Mouse (Mus musculus): ENCODE data around the gene Tmem274. TPM values are rescaled to one million over a fixed set of nuclear protein-coding genes. Genes with fewer than 3 reads are reported as not detected.
"Not testable (repeated sequence)": the region's sequence is repeated elsewhere in the genome, so short reads cannot be mapped to it uniquely, and the experiment has no call there.

The Tmem274 gene
- 0.39 and 0.56 TPM in 2 replicates for polyA plus RNA-seq (2016; fragmentation: Nextera tagmentation; extraction: Ambion mirVana)

DNA sequence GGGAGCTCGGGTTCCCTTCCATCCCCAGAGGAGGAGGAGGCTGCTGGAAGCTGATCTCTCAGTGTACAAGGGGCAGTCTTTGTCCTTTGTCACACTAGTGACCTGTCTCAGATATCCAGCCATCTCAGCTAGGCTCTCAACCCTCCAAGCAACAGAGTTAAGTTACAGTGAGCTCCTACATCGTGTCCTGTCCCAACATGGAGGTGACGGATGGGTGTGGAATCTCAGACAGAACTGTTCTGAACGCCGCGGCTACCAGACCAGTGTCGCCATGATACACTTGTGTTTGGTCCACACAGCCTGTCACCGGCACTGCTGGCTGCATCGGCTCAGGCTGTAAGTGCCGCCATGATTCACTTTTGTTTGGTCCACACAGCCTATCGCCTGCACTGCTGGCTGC is at the start of gene Tmem274:
Gene Tmem274, plus strand, starts transcription at position 301 of the 400 bp plus-strand sequence.
- whole genome bisulfite sequencing: 78% methylated on average over 11 of the region's 11 CpGs

DNA sequence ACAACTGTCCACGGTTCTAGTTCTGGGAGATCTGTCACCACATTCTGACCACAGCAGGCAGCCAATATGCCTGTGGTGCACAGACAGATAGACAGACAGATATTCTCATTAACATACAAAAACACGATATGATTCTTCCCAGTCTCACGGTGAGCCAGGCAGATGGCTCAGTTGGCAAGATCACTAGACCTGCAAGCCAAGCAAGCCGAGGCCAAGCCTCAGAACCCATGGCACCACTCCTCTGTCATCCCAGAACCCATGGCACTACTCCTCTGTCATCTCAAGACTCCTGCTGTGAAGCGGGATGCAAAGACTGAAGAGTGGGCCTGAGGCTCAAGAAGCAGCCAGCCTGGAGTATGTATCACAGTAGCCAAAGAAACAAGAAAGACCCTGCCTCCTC is 47.6 kb upstream of the Tmem274 start:
- Histone ChIP-seq H3K4me1 (0 out of 2 replicates have a peak, but pooled peaks cover 2% of the 10 kb centered on the region), H3K27ac (no peak overlapping the region), H3K4me3 (no peak overlapping the region), H3K4me2 (replicated peaks) (no peak overlapping the region), H3K27me3 (no peaks in the 10 kb centered on the region), H3K9me3 (no peaks in the 10 kb centered on the region), H3K36me3 (no peaks in the 10 kb centered on the region), H3K9ac (no peak overlapping the region)
- WGBS: 87% methylated on average over 5 of the region's 5 CpGs
- no peak for ATAC-seq (ENCODE audit: insufficient number of reproducible peaks, insufficient read depth, low FRiP score, low TSS enrichment)

More for the DNA sequence above, at the start of gene Tmem274:
- Histone ChIP-seq H3K27me3 (no peaks in the 10 kb centered on the region), H3K9me3 (no peaks in the 10 kb centered on the region), H3K4me2 (replicated peaks) (no peak within 1 kb of the TSS), H3K36me3 (peaks cover 10% of the 10 kb centered on the region), H3K4me3 (no peak within 1 kb of the TSS), H3K9ac (no peak within 1 kb of the TSS), H3K27ac (no peak within 1 kb of the TSS), H3K4me1 (no peaks in the 10 kb centered on the region; the same call in 1 of the 2 replicates)
- no peak for ATAC-seq (ENCODE audit: insufficient number of reproducible peaks, insufficient read depth, low FRiP score, low TSS enrichment)

DNA sequence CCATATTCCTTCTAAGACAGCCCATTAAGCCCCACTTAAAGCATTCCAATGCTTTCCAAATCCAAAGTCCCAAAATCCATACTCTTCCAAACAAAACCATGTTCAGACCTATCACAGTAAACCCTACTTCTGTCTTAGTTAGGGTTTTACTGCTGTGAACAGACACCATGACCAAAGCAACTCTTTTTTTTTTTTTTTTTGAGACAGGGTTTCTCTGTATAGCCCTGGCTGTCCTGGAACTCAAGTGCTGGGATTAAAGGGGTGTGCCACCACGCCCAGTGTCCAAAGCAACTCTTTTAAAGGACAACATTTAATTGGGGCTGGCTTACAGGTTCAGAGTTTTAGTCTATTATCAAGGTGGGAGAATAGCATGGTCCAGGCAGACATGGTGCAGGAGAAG is 45.3 kb upstream of the Tmem274 start:
- not testable (repeated sequence) for H3K4me2 ChIP-seq (replicated peaks); H3K4me1 ChIP-seq; H3K27ac ChIP-seq; H3K9me3 ChIP-seq; H3K36me3 ChIP-seq; H3K9ac ChIP-seq; H3K4me3 ChIP-seq; H3K27me3 ChIP-seq; ATAC-seq (ENCODE audit: insufficient number of reproducible peaks, insufficient read depth, low FRiP score, low TSS enrichment)
- 79% methylated on average over 1 of the region's 1 CpGs for WGBS

DNA sequence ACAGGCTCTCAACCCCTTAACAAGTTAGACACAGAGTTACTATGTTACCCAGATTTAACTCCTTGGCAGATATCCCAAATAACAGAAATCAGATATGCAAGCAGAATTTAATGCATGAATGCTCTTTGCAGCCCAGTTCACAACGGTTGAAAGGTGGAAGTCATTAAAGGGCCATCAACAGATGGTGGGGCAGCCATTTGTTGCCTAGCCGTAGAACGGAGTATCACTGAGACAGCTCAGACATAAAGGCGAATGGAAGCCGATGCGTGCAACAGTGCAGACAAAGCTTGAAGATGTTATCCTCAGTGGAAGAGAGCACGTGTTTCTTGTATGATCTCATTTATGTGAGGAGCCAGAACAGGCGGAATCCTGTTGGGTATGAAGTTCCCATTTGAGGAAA is 36.6 kb upstream of the Tmem274 start:
- H3K4me1 ChIP-seq: peaks cover 18% of the 10 kb centered on the region
- WGBS: 52% methylated on average over 8 of the region's 8 CpGs
- no peaks in the 10 kb centered on the region for H3K36me3 ChIP-seq
- no peak overlapping the region for H3K4me3 ChIP-seq
- ATAC-seq (ENCODE audit: insufficient number of reproducible peaks, insufficient read depth, low FRiP score, low TSS enrichment): 0 out of 2 replicates have a peak, but pooled peaks have one; percentile 26
- no peak overlapping the region for H3K4me2 ChIP-seq (replicated peaks)
- no peaks in the 10 kb centered on the region for H3K27me3 ChIP-seq
- no peak overlapping the region for H3K9ac ChIP-seq
- H3K27ac ChIP-seq: no peak overlapping the region
- no peaks in the 10 kb centered on the region for H3K9me3 ChIP-seq

DNA sequence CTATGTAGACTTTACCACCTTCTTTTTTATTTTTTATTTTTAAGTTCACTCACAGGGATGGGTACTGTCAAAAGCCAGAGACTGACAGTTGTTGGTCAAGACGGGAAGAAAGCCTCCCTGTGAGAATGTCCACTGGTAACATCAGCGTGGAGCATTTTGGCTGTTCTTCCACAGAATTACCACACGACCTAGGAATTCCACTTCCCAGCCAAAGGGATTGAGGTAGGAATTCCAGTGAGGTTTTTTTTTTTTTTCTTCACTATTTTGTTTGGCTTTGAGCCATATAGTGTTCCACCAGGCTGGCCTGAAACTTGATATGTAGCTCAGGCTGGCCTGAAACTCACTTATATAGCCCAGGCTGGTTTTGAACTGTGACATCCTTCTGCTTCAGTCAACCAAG is 34.7 kb upstream of the Tmem274 start:
- Histone ChIP-seq H3K9me3 (no peaks in the 10 kb centered on the region), H3K36me3 (no peaks in the 10 kb centered on the region), H3K4me1 (peaks cover 25% of the 10 kb centered on the region), H3K4me2 (replicated peaks) (no peak overlapping the region), H3K27ac (no peak overlapping the region), H3K27me3 (no peaks in the 10 kb centered on the region), H3K9ac (no peak overlapping the region), H3K4me3 (no peak overlapping the region)
- 41% methylated on average over 3 of the region's 3 CpGs for WGBS
- no peak for ATAC-seq (ENCODE audit: insufficient number of reproducible peaks, insufficient read depth, low FRiP score, low TSS enrichment)

DNA sequence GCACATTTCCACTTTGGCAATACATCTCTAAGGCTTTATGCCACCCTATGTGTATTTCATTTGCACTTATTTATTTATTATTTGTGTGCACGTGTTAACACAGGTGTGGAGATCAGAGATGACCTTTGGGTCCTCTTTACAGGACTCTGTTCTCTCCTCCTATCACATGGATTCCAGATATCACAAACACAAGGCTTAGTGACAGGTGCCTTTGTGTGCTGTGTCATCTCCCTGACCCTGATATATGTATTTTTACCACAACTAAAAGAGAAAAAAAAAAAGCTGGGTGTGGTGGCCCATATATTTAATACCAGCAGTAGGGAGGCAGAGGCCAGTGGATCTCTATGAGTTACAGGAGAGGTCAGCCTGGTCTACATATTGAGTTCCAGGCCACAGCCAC is 32.7 kb upstream of the Tmem274 start:
- Histone ChIP-seq H3K4me1 (peaks cover 25% of the 10 kb centered on the region), H3K9me3 (no peaks in the 10 kb centered on the region), H3K9ac (no peak overlapping the region), H3K4me2 (replicated peaks) (peak overlapping the region; percentile 48), H3K27ac (peak overlapping the region; percentile 92), H3K36me3 (no peaks in the 10 kb centered on the region), H3K27me3 (no peaks in the 10 kb centered on the region), H3K4me3 (no peak overlapping the region)
- 69% methylated on average over 1 of the region's 1 CpGs for WGBS
- no peak for ATAC-seq (ENCODE audit: insufficient number of reproducible peaks, insufficient read depth, low FRiP score, low TSS enrichment)

DNA sequence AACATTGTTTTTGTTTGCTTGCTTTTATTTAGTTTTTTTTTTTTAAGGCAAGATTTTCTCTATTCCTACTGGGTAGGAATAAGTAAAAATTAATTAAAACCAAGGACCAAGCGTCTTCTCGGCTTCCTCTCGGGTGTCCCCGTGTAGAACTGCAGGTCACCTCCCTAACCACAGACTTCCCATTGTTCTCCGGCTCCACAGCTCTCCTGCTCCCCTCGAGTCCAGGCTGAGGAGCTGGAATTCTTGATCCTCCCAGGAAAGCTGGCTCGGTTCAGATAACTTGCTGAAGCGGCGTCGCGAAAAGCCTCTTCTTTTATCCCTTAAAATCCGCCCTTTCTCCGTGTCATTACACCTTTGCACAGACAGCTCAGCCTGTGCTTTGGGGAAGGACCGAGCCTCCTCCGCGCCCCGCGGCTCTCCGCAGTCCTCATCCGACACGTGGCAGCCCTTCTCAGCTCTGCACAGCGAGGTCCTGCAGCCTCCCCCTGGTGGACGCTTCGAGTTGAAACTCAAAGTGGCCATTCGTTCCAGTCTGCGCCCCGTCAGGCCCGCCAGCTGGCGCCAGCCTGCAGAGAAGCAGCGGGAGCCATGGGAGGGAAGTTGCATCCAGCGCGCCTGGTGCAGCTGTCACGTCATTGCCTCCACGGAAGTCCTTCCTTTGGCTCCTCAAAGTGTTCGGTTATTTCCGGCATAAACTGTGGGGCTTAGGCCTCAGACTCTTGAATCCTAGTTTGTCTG is 32.0 kb upstream of the Tmem274 start:
- ATAC-seq (ENCODE audit: insufficient number of reproducible peaks, insufficient read depth, low FRiP score, low TSS enrichment): peak; percentile 92
- no peaks in the 10 kb centered on the region for H3K36me3 ChIP-seq
- H3K27ac ChIP-seq: peak overlapping the region; percentile 92
- H3K4me1 ChIP-seq: peaks cover 24% of the 10 kb centered on the region
- WGBS: under 1% methylated on average over 36 of the region's 36 CpGs
- peak overlapping the region; percentile 48 for H3K4me2 ChIP-seq (replicated peaks)
- H3K9me3 ChIP-seq: no peaks in the 10 kb centered on the region
- H3K4me3 ChIP-seq: peak overlapping the region; percentile 34
- peak overlapping the region; percentile 47 for H3K9ac ChIP-seq
- H3K27me3 ChIP-seq: no peaks in the 10 kb centered on the region

DNA sequence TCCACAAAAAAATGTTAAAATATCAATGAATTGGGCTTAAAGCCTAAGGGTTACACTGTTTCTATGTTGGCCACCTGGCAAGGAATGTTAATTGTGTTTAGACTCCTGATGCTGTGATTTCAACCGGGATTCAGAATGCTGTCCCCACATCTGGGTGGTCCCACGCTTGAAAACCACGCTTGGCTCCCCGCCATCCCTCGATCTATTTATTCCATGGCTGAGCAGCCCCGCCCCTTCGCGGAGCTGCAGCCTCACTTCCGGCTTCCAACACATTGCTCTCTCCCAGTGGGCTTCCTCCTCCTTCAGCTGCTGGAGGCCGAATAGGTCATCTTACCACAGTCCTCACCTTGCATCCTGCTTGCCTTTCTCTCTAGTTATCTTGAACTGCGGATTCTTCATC is 31.3 kb upstream of the Tmem274 start:
- Histone ChIP-seq H3K36me3 (no peaks in the 10 kb centered on the region), H3K9me3 (no peaks in the 10 kb centered on the region), H3K4me3 (peak overlapping the region; percentile 34), H3K4me1 (peaks cover 17% of the 10 kb centered on the region), H3K27me3 (no peaks in the 10 kb centered on the region), H3K9ac (no peak overlapping the region; the same call in 1 of the 2 replicates), H3K27ac (peak overlapping the region; percentile 92), H3K4me2 (replicated peaks) (peak overlapping the region; percentile 48)
- no peak; the same call in 1 of the 2 replicates for ATAC-seq (ENCODE audit: insufficient number of reproducible peaks, insufficient read depth, low FRiP score, low TSS enrichment)
- 2% methylated on average over 11 of the region's 11 CpGs for WGBS

DNA sequence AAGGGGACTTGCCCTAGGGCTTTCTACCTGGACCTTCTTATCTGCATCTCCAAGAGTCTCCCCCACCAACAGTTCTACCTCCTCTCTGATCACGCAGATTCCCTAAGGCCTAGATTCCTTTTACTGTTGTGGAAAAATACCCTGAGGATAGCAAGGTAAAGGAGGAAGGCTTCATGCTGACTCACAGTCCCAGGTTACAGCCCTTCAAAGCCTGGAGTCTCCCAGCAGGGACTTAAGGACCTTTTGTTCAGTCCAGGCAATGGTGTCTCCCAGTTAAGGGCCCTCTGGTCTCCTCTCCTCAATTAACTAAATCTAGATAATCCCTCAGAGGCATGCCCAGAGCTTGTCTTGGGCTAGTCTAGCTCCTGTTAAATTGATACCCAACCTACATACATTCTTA is 30.9 kb upstream of the Tmem274 start:
- ATAC-seq (ENCODE audit: insufficient number of reproducible peaks, insufficient read depth, low FRiP score, low TSS enrichment): no peak
- WGBS: 33% methylated on average over 1 of the region's 1 CpGs
- peaks cover 14% of the 10 kb centered on the region for H3K4me1 ChIP-seq
- H3K27ac ChIP-seq: peak overlapping the region; percentile 92
- H3K36me3 ChIP-seq: no peaks in the 10 kb centered on the region
- 0 out of 2 replicates have a peak overlapping the region, but pooled peaks have one; percentile 34 for H3K4me3 ChIP-seq
- H3K27me3 ChIP-seq: no peaks in the 10 kb centered on the region
- H3K9me3 ChIP-seq: no peaks in the 10 kb centered on the region
- H3K4me2 ChIP-seq (replicated peaks): peak overlapping the region; percentile 48
- H3K9ac ChIP-seq: no peak overlapping the region; the same call in 1 of the 2 replicates

DNA sequence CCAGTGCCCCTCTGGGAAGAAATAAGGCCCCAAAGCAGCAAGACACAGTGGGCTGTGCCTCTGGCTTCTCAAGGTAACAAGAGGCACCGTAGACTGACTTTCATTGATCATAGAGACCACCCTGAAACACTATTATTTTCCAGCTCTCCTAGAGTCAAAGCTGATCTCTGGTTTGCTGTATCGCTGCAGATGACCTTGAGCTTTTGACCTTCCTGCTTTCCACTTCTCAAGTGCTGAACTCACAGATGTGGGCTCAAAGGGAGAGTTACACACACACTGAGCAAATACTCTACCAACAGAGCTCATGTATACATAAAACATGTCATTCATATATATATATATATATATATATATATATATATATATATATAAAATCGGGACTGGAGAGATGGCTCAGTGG is 26.5 kb upstream of the Tmem274 start:
- no peak overlapping the region for H3K4me2 ChIP-seq (replicated peaks)
- ATAC-seq (ENCODE audit: insufficient number of reproducible peaks, insufficient read depth, low FRiP score, low TSS enrichment): no peak
- 84% methylated on average over 3 of the region's 3 CpGs for WGBS

DNA sequence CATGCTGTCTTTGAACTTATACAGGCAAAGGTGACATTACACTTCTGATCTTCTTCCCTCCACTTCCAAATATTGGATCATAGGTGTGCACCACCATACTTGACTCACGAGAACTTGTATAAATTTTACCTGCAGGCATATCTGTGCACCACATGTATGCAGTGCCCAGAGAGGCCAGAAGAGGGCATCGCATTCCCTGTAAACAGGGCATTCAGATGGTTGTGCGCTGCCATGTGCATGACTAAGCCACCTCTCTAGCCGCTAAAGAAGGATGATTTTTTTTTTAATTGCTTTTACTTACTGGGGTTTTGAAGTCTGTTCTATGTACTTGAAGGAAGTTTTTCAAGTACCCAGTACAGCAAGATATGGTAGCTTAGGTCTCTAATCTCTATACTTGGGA is 23.5 kb upstream of the Tmem274 start:
- no peak overlapping the region for H3K4me3 ChIP-seq
- WGBS: 89% methylated on average over 4 of the region's 4 CpGs
- H3K9me3 ChIP-seq: no peaks in the 10 kb centered on the region
- no peak for ATAC-seq (ENCODE audit: insufficient number of reproducible peaks, insufficient read depth, low FRiP score, low TSS enrichment)
- H3K27me3 ChIP-seq: no peaks in the 10 kb centered on the region
- no peaks in the 10 kb centered on the region for H3K36me3 ChIP-seq
- no peak overlapping the region for H3K9ac ChIP-seq
- H3K4me1 ChIP-seq: no peaks in the 10 kb centered on the region
- no peak overlapping the region for H3K4me2 ChIP-seq (replicated peaks)
- H3K27ac ChIP-seq: no peak overlapping the region

More for the DNA sequence above, 26.5 kb upstream of the Tmem274 start:
- Histone ChIP-seq H3K4me1 (peaks cover 7% of the 10 kb centered on the region), H3K36me3 (no peaks in the 10 kb centered on the region), H3K9ac (no peak overlapping the region), H3K9me3 (no peaks in the 10 kb centered on the region), H3K27ac (no peak overlapping the region), H3K4me3 (no peak overlapping the region), H3K27me3 (no peaks in the 10 kb centered on the region)

DNA sequence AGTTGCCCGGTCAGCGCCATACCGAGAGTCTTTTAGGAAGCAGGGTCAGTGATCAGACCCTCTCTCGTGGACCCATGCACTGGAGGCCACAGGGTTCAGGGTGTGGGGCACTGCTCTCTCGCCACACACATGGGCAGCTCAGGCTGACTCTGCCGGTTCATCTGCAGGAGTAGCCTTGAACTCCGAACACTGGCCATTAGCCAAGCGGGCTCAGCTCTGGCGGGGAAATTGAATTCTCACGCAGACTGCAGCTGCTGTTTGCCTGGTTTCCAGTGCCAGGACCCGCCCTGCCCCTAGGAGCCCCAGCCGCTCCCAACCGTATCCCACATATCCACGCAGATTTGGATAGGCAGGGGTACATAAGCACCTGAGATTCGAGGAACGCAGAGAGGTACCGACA is 22.9 kb upstream of the Tmem274 start:
- no peak overlapping the region for H3K27ac ChIP-seq
- 84% methylated on average over 17 of the region's 17 CpGs for WGBS
- ATAC-seq (ENCODE audit: insufficient number of reproducible peaks, insufficient read depth, low FRiP score, low TSS enrichment): no peak
- no peaks in the 10 kb centered on the region for H3K27me3 ChIP-seq
- H3K4me2 ChIP-seq (replicated peaks): no peak overlapping the region
- H3K36me3 ChIP-seq: no peaks in the 10 kb centered on the region
- no peaks in the 10 kb centered on the region for H3K9me3 ChIP-seq
- no peak overlapping the region for H3K4me3 ChIP-seq
- no peak overlapping the region for H3K9ac ChIP-seq
- no peaks in the 10 kb centered on the region for H3K4me1 ChIP-seq

All from embryonic facial prominence, embryonic 12.5 days (tissue).